Mouse (Mus musculus): Measurements from ENCODE around the gene Zfand6. TPM values are rescaled to one million over a fixed set of nuclear protein-coding genes. Genes with fewer than 3 reads are reported as not detected.

The Zfand6 gene
- total RNA-seq, 2 experiments from 2014 or later, result 78.3 to 162 TPM

DNA sequence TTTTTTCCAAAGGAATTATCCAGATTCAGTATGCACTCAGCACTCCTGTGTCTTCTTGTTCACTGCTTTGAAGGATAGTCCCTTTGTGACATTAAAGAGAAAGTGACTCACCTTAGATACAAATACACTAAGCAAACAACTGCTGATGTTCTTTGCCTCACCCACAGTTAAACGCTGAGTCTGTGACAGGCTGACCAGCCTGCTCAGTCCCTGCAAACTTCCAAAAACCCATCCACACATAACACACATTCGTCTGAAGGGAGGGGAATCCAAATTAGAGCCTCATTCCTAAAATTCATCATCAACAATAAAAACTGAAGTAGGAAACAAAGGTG is 37.8 kb downstream of the Zfand6 start:
- ATAC-seq (ENCODE audit: poor library complexity, severe bottlenecking), result no peak

DNA sequence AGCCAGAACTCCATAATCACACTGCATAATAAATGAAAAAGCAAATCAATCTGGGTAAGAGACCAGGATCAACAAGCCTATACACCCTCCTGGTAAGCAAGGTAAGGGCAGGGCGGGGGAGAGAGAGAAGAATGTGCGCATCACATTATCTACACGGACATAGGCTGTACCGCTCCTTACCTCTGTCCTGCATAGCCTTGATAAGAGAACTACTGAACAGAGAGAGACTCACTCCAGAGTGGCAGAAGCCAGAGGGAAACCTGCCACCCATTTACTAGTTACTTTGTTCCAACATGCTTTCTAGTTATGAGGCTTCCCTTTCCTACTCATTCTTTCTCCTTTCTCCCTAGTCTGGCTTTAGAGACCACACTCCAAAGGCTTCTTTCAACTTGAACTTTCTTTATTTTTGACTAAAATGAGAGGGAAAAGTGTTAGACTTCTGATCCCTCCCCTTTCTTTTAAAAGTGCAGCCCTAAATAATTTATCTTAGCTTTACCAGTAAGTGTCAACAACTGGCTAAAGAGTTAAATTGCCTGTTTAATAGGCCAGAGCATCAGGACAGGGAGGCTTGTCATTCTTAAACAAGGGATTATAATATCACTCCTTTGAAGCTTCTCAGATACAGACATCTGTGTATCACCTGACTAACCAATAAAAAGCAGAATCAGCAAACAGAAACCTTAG is 38.3 kb downstream of the Zfand6 start:
- ATAC-seq (ENCODE audit: poor library complexity, severe bottlenecking), result 0 out of 2 replicates have a peak, but pooled peaks have one; percentile 49

DNA sequence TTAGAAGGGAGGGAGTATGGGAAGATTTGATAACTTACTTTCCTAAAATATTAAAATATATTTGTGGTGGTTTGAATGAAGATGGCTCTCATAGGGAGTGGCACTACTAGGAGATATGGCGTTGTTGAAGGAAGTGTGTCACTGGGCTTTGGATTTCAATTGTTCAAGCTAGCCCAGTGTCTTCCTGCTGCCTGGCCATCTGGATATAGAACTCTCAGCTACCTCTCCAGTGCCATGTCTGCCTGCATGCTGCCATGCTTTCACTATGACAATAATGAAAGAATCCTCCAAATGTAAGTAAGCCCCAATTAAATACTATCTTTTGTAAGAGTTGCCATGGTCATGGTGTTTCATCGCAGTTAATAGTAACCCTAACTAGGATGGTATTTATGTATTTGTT is 40.7 kb downstream of the Zfand6 start:
- ATAC-seq (ENCODE audit: poor library complexity, severe bottlenecking), result no peak

DNA sequence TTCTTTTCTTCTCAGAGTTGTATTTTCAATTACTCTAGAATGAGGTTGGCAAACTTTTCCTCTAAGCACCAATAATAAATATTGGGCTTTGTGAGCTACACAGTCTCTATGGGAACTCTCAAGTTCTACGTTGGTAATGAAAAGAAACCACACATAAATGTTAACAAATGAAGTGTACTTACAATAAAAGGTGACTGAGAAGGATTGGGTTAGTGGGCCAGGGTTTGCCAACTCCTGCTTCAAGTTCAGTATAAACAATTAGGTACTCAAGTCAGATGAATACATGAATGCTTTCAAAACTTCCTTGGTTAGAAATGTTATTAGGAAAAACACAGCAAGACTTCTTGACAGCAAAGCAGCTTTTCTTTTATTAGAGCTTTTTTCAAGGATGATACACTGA is 43.5 kb downstream of the Zfand6 start:
- no peak for ATAC-seq (ENCODE audit: poor library complexity, severe bottlenecking)

DNA sequence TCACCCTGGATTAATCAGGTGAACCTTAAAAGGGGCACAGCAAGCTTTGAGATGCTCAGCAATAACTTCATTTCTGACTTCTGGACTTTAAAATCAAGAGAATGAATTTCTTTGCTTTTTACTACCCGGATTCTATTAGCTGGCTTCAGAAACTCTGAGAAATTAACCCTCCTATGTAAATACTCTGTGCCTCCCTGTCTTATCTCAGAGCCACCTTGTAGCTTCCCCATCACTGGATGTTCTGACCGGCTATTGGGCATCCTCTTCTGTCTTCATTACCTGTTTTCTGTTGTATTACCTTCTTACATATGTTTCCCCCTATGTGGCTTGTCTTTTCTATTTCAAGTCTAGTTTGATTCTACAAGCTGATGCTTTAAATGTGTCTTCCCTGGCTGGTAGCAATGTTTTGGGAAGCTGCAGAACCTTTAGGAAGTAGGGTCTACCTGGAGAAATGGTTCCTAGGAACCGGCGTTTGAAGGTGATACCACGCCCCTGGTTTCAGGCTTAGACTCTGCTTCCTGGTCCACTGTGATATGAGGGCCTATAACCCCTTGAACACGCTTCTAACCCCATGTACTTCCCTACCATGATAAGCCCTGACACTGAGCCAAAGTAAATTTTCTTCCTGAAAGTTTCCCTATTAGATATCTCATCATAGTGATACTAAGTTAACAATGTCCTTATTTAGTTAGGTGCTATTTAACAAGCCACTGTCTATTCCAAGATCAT is 46.3 kb downstream of the Zfand6 start:
- no peak for ATAC-seq (ENCODE audit: poor library complexity, severe bottlenecking)

DNA sequence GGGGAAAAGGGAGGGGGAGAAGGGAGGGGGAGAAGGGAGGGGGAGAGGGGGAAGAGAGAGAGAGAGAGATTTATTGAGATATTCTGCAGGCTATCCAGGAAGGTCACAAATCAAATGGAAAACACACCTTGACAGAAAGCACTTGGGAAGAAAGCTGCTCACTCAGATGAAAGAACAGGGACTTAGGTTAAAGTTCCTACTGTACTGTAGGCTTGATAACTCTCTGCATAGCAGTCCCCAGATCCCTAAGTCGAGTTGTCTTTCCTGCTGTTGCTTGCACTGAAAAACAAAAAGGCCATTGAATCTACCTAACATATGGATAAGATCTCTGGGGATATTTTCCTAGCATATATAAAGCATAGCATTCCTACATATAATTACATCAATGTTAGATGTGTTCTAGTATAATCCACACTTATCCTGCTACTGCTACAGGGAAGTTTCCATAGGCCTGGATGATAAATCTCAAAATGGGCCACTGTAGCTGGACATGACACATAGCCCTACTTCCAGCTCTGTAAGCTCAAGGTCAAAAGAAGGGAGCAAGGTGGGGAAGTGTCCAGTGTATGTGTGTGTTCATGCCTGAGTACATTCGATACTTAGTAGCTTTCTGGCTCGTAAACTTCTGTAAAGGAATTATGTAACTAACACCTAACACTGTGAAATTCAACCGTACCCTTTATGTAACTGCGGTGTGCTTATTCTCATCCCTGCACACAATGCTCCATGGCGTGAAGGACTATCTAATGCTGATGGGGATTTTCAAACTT is 47.4 kb downstream of the Zfand6 start:
- no peak for ATAC-seq (ENCODE audit: poor library complexity, severe bottlenecking)

- no peak for ATAC-seq (ENCODE audit: poor library complexity, severe bottlenecking)
Observed at GRCm38 (mm10) chr7:84636939-84637338, 52.8 kb downstream of the Zfand6 start.

GRCm38 (mm10) chr7:84631878-84632277 is 57.9 kb downstream of the Zfand6 start:
- no peak for ATAC-seq (ENCODE audit: poor library complexity, severe bottlenecking)

DNA sequence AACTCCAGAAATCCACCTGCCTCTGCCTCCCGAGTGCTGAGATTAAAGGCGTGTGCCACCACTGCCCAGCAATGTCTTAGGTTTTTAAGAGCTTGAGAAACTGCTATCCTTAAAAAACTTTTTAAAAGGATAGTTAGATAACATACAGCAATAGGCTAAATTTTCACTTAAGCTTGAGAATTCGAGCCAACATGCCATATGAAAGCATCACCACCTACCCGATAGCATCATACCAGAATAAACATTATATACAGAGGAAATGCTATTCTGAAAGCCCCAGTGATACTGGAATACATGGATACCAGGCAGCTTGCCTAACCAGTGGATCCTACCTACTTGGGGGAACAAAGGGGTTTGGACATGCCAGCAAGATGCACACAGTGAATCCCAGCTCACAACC is 66.0 kb downstream of the Zfand6 start:
- no peak for ATAC-seq (ENCODE audit: poor library complexity, severe bottlenecking)

DNA sequence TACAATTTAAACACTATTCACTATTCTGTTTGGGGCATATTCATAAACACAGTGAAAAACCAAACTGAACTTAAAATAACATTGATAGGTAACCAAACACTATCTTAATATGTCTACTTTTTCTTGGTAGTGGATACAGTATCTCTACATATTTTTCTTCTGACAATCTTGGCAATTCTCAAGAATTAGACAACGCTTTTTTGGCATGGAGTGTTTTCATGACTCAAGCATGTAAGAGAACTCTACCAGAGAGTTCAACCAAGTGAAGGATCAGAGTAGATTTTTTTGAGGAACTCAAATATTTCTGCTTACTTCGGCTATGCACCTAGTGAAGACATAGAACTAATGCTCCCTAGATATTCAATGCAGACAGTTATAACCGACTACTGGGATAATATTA is 68.8 kb downstream of the Zfand6 start:
- ATAC-seq (ENCODE audit: poor library complexity, severe bottlenecking), result no peak

DNA sequence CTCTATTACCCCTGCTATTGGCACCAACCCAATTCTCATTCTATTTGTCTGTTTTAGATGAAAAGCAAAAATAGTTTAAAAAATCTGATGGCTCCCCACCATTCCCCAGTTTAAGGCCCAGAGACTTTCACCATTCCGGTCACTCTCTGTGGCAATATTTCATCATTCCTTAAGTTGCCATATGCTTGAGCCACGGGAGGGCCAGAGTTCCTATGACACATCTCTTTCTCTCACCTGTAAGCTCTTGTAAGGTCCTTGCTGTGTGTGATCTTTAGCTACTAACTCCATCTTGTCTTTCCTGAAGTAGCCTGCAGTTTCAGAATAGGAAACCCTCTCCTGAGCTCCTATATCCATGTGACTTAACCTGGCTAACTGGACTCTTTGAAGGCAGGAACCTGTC is 70.8 kb downstream of the Zfand6 start:
- ATAC-seq (ENCODE audit: poor library complexity, severe bottlenecking), result no peak

DNA sequence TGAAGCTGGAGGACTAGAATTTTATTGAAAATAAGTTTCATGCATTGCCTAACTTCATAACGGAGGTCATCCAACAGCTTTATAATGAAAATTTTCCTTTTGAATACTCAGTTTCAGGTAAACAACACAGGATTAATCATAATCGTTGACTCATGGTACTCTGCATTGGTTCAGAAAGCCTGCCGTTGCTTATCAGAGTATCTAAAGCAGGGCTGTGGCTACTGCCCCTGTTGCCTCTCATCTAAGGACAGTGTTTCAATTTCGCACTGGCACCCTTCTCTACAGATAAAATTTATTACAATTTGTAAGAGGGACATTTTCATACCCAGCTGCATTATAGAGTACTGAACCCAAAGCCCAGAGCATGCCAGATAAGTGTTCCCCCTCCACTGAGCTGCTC is 77.3 kb downstream of the Zfand6 start:
- no peak for ATAC-seq (ENCODE audit: poor library complexity, severe bottlenecking)

DNA sequence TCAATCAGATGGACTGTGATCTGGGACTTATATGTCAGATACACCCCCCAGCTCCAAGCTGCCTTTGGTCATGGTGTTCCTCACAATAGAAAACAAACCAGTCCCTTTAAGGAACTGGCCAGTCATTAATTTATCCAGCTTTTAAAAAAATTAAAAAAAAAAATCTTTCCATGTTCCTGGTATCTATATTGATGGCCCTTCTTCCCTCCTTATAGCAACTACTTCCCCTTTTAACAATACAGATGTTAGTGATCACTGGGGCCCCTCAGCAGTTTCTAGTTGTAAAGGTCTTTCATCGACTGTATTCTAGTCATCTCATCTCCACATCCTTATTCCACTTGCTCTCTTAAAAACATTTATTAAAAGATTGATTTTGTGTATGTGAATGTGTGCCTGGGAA is 78.2 kb downstream of the Zfand6 start:
- no peak for ATAC-seq (ENCODE audit: poor library complexity, severe bottlenecking)

DNA sequence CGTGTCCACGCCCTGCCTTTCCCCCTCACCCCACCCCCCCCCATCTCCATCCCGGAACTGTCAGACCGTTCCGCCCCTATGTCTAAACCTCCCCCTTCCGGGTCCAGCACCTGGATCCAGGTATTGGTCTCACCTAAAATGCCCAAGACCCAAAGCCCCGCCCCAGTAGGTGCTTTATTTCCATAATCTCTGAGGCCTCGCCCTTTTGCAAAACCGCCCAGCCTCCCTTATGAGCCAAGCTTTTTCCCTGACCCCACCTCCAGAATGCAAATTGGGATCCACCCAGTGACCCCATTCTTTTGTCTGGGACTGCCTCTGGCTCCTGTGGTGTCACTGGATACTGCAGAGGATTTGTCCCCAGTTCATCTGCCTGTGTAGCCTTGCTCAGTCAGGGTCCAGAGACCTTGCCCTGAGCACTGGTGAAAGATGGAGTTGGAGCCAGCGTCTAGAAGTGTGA is 83.4 kb downstream of the Zfand6 start, which contains the start of gene Fah:
Gene Fah, minus strand, starts transcription at position 430 of the 457 bp plus-strand sequence.
- ATAC-seq (ENCODE audit: poor library complexity, severe bottlenecking), result no peak

DNA sequence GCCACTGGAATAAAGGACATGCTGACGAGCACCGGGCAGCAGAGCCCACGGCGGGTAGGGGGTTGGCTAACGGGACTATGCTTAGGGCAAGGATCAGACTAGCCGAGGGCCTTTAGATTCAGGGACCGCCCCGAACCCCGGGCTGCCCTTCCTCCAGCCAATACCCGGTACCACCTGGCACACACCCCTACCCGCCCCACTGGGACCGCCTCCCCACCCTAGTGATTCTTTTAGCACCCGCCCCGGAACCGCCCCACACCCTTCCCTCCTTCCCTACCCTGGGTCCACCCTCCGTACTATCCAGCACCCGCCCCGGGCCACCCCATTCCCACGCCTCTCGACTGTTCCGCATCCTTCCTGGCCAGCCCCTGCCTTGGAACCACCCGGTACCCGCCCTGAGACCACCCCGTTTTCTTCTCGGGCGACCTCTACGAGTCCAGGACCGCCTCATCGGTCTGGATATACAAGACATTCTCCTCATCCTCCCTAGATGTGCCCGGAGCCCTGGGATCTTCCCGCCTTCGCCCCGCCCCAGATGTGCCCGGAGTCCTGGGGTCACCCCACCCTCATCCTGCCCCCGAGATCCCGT is 84.0 kb downstream of the Zfand6 start:
- ATAC-seq (ENCODE audit: poor library complexity, severe bottlenecking), result peak; percentile 84

GRCm38 (mm10) chr7:84605033-84605687 is 84.6 kb downstream of the Zfand6 start:
- peak; percentile 22; the same call in 1 of the 2 replicates for ATAC-seq (ENCODE audit: poor library complexity, severe bottlenecking)

DNA sequence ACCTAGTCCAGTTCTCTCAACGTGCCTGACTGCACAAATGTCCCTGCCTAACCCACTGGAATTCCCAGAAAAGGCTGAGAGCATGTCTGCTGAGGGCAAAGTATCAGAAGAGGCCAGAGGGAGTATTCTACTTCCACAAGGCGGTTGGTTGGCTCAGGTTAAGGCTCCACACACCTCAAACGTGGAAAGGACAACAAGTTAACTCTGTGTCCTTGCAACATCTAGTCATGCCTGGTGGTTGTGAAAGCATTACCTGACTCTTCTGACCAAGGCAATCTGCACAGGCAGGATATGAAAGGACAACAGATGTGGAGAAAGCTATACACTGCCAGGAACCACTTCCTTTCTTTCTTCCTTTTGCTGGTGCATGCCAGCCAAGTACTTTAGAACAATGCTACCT is 85.3 kb downstream of the Zfand6 start:
- 0 out of 2 replicates have a peak, but pooled peaks have one; percentile 21 for ATAC-seq (ENCODE audit: poor library complexity, severe bottlenecking)

GRCm38 (mm10) chr7:84601331-84601730 is 88.4 kb downstream of the Zfand6 start:
- no peak for ATAC-seq (ENCODE audit: poor library complexity, severe bottlenecking)

DNA sequence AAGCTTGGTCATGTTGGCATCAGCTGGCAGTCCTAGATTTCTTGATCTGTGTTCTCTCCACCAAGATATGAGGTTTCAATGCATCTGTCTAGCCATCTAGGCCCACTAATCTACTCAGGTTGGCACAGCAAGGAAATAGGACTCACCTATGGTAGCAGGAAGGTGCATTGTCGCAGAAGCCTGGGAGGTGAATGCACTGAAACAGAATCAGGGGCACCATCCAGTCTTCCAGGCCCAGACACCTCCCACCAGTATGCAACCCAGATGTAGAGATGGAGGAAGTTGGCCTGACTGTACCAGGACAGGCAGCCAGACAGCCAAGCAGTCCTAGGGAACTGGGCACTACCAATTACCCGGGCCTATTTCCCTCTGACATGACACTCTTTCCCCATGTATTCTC is 89.1 kb downstream of the Zfand6 start:
- ATAC-seq (ENCODE audit: poor library complexity, severe bottlenecking), result no peak

GRCm38 (mm10) chr7:84596633-84597032 is 93.1 kb downstream of the Zfand6 start:
- ATAC-seq (ENCODE audit: poor library complexity, severe bottlenecking), result no peak

- no peak for ATAC-seq (ENCODE audit: poor library complexity, severe bottlenecking)
Observed at GRCm38 (mm10) chr7:84596002-84596401, 93.8 kb downstream of the Zfand6 start.

Measured in megakaryocyte, adult 5-6 weeks (primary cell).